Mouse (Mus musculus) common myeloid progenitor, adult 5-6 weeks (primary cell): Measurements from ENCODE around the gene Gm4922. TPM values are rescaled to one million over a fixed set of nuclear protein-coding genes. Genes with fewer than 3 reads are reported as not detected.
A peak's percentile ranks its signal among the peaks of the same experiment; 100 is the strongest.

Experiments
- ATAC-seq: replicated peaks from 2 replicates; pipeline ENCODE4 v1.8.0; 2016; ENCODE audit warnings: low read depth, mild to moderate bottlenecking, moderate TSS enrichment, inconsistent platforms; ENCODE audit not compliant: poor library complexity, severe bottlenecking
- total RNA-seq: library from RNA; stranded (forward); fragments of 200-1000, 187-1606 nt; gene quantifications from 2 replicates; pipeline ENCODE4 v1.2.3, GENCODE M21; 2017

The Gm4922 gene
- total RNA-seq = not detected in 2 replicates

GRCm38 (mm10) chr10:18786693-18787092 lies at the start of gene Gm4922:
Gene Gm4922 (minus strand): TSS chr10:18786793.
- ATAC-seq = no peak

GRCm38 (mm10) chr10:18835684-18836479 lies 49.3 kb upstream of the Gm4922 start:
- ATAC-seq = peak; percentile 73; the same call in 1 of the 2 replicates

GRCm38 (mm10) chr10:18834389-18834788 lies 47.8 kb upstream of the Gm4922 start:
- no peak for ATAC-seq

- ATAC-seq = peak; percentile 29; the same call in 1 of the 2 replicates
Observed at GRCm38 (mm10) chr10:18831823-18832222, 45.2 kb upstream of the Gm4922 start.

- ATAC-seq = no peak
Observed at GRCm38 (mm10) chr10:18830359-18830758, 43.8 kb upstream of the Gm4922 start.

GRCm38 (mm10) chr10:18827936-18828335 lies 41.3 kb upstream of the Gm4922 start:
- no peak for ATAC-seq

- ATAC-seq = peak; percentile 90
Observed at GRCm38 (mm10) chr10:18826107-18826506, 39.5 kb upstream of the Gm4922 start.

GRCm38 (mm10) chr10:18825143-18825542 lies 38.5 kb upstream of the Gm4922 start:
- ATAC-seq = no peak

- no peak for ATAC-seq
Observed at GRCm38 (mm10) chr10:18816560-18816959, 30.0 kb upstream of the Gm4922 start.

- ATAC-seq = no peak
Observed at GRCm38 (mm10) chr10:18811751-18812150, 25.2 kb upstream of the Gm4922 start.

- no peak for ATAC-seq
Observed at GRCm38 (mm10) chr10:18790063-18790462, 3.5 kb upstream of the Gm4922 start.

GRCm38 (mm10) chr10:18788601-18789000 lies 2.0 kb upstream of the Gm4922 start:
- ATAC-seq = no peak

- no peak for ATAC-seq
Observed at GRCm38 (mm10) chr10:18777546-18777945, 9.0 kb downstream of the Gm4922 start.

GRCm38 (mm10) chr10:18772537-18773179 lies 13.9 kb downstream of the Gm4922 start:
- ATAC-seq = no peak

- ATAC-seq = no peak
Observed at GRCm38 (mm10) chr10:18769909-18770308, 16.7 kb downstream of the Gm4922 start.

GRCm38 (mm10) chr10:18760241-18760640 lies 26.4 kb downstream of the Gm4922 start:
- ATAC-seq = no peak

GRCm38 (mm10) chr10:18750057-18750456 lies 36.5 kb downstream of the Gm4922 start:
- ATAC-seq = no peak

- peak; percentile 79; the same call in 1 of the 2 replicates for ATAC-seq
Observed at GRCm38 (mm10) chr10:18743286-18744142, 43.1 kb downstream of the Gm4922 start, which contains the start of gene Arfgef3. Gene Arfgef3 (minus strand): TSS chr10:18743949.

- no peak for ATAC-seq
Observed at GRCm38 (mm10) chr10:18742086-18742485, 44.5 kb downstream of the Gm4922 start.

- no peak for ATAC-seq
Observed at GRCm38 (mm10) chr10:18741024-18741423, 45.6 kb downstream of the Gm4922 start.
